Mouse (Mus musculus) heart, adult 8-10 months (tissue): ENCODE measurements at regions not wholly inside any gene's neighbourhood (a gene's known extent, or its start where the extent isn't known, plus 50 kb on each side); places are given as distances from the start of the nearest gene placed in this dataset.

Experiments
- DNase-seq: peaks from one replicate; pipeline ENCODE4 v3.0.0; 2022; ENCODE audit warnings: low spot score

GRCm38 (mm10) chr5:44416844-44417589 lies 190.6 kb upstream of the Tapt1 start:
- peak; percentile 16 for DNase-seq

- DNase-seq = peak; percentile 81
Observed at GRCm38 (mm10) chr5:44414441-44414840, 188.0 kb upstream of the Tapt1 start.

- no peak for DNase-seq
Observed at GRCm38 (mm10) chr5:44403300-44403699, 176.9 kb upstream of the Tapt1 start.

GRCm38 (mm10) chr5:44400573-44401332 lies 174.3 kb upstream of the Tapt1 start:
- no peak for DNase-seq

GRCm38 (mm10) chr5:44387237-44387810 lies 160.9 kb upstream of the Tapt1 start:
- DNase-seq = no peak

GRCm38 (mm10) chr5:44386176-44386575 lies 159.8 kb upstream of the Tapt1 start:
- no peak for DNase-seq

- no peak for DNase-seq
Observed at GRCm38 (mm10) chr5:44383049-44383448, 156.6 kb upstream of the Tapt1 start.

- no peak for DNase-seq
Observed at GRCm38 (mm10) chr5:44370006-44370405, 143.6 kb upstream of the Tapt1 start.

- DNase-seq = no peak
Observed at GRCm38 (mm10) chr5:44352324-44352723, 125.9 kb upstream of the Tapt1 start.

GRCm38 (mm10) chr5:44341457-44342014 lies 115.1 kb upstream of the Tapt1 start:
- DNase-seq = no peak

- DNase-seq = no peak
Observed at GRCm38 (mm10) chr5:44338662-44339061, 112.2 kb upstream of the Tapt1 start.

GRCm38 (mm10) chr5:44335756-44336155 lies 109.3 kb upstream of the Tapt1 start:
- DNase-seq = no peak

GRCm38 (mm10) chr5:44319626-44320025 lies 93.2 kb upstream of the Tapt1 start:
- DNase-seq = no peak

- DNase-seq = no peak
Observed at GRCm38 (mm10) chr5:44306769-44307557, 80.5 kb upstream of the Tapt1 start.

- peak; percentile 53 for DNase-seq
Observed at GRCm38 (mm10) chr5:44303886-44304855, 77.7 kb upstream of the Tapt1 start.

GRCm38 (mm10) chr5:44284384-44284783 lies 58.0 kb upstream of the Tapt1 start:
- DNase-seq = peak; percentile 74
